Mouse (Mus musculus): ENCODE data around the gene Pcx. TPM values are rescaled to one million over a fixed set of nuclear protein-coding genes. Genes with fewer than 3 reads are reported as not detected.
A peak's percentile ranks its signal among the peaks of the same experiment; 100 is the strongest.

Pcx gene
- polyA plus RNA-seq, 1 experiment = 41.9 TPM

- 57% methylated on average over 11 of the region's 11 CpGs for WGBS
- DNase-seq = peak; percentile 44
- Histone ChIP-seq H3K36me3 (ENCODE audit: control insufficient read depth, insufficient read depth, low read length) (no peaks in the 10 kb centered on the region), H3K27me3 (ENCODE audit: control insufficient read depth, insufficient read depth, low read length) (peaks cover 9% of the 10 kb centered on the region; the same call in 1 of the 2 replicates), H3K27ac (ENCODE audit: control insufficient read depth, insufficient read depth, low read length) (no peak overlapping the region), H3K4me3 (ENCODE audit: control insufficient read depth, insufficient read depth, low read length) (no peak overlapping the region), H3K4me1 (replicated peaks; ENCODE audit: control insufficient read depth, insufficient read depth, low read length) (peaks cover 25% of the 10 kb centered on the region)
- no peak for TF ChIP-seq CTCF (IDR thresholded peaks at IDR 0.05; ENCODE audit: borderline replicate concordance, control insufficient read depth, extremely low read depth, insufficient read depth, low read length, poor library complexity)
- TF ChIP-seq POLR2A (IDR thresholded peaks at IDR 0.05; ENCODE audit: control insufficient read depth, extremely low read depth, insufficient read depth, low read length, poor library complexity) = no peak
Observed at GRCm38 (mm10) chr19:4475224-4475925, 34.9 kb upstream of the Pcx start.

- Histone ChIP-seq H3K4me1 (replicated peaks; ENCODE audit: control insufficient read depth, insufficient read depth, low read length) (peaks cover 25% of the 10 kb centered on the region), H3K4me3 (ENCODE audit: control insufficient read depth, insufficient read depth, low read length) (peak overlapping the region; percentile 1; the same call in 1 of the 2 replicates), H3K36me3 (ENCODE audit: control insufficient read depth, insufficient read depth, low read length) (no peaks in the 10 kb centered on the region), H3K27me3 (ENCODE audit: control insufficient read depth, insufficient read depth, low read length) (peaks cover 9% of the 10 kb centered on the region; the same call in 1 of the 2 replicates), H3K27ac (ENCODE audit: control insufficient read depth, insufficient read depth, low read length) (no peak overlapping the region)
- DNase-seq = no peak
- WGBS = under 1% methylated on average over 70 of the region's 70 CpGs
- no peak for TF ChIP-seq POLR2A (IDR thresholded peaks at IDR 0.05; ENCODE audit: control insufficient read depth, extremely low read depth, insufficient read depth, low read length, poor library complexity)
Observed at GRCm38 (mm10) chr19:4476601-4477257, 33.5 kb upstream of the Pcx start.

DNA sequence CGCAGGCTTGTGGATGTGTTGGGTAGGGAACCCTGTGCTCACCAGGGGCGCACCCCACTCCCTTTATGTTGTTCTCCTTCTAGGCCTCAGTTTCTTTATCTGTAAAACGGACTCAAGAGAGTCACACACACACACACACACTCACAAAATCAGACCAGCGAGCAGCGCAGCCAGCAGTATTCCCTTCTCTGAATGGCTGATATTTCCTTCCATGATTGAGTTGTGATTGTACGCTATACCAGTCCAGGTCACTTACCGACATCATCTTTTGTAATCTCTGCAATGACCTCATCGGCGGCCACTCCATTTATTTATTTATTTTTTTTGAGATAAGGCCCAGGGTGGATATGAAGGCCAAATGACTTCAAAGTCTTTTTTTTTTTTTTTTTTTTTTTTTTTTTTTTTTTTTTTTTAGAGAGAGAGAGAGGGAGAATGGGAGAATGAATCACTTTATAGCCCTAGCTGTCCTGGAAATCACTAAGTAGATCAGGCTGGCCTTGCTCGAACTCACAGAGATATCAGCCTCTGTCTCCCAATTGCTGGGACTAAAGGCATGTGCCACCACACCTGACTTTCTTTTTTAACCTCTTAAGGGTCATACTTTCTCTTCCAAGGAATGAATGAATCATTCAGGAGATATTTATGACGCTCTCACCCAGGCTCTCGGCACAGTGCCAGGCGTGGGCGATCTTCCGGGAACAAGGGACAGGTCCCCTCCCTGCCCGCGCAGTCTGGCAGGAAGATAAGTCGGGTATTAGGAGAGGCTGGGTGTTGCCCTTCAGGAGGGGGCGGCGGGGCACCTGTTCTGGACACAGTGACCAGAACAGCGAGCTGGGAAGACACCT lies 32.7 kb upstream of the Pcx start, which contains the start of gene Syt12:
Gene Syt12, minus strand, starts transcription at position 103 of the 845 bp plus-strand sequence.
- DNase-seq = no peak
- Histone ChIP-seq H3K4me3 (ENCODE audit: control insufficient read depth, insufficient read depth, low read length) (peak within 1 kb of the TSS; percentile 1; the same call in 1 of the 2 replicates), H3K27ac (ENCODE audit: control insufficient read depth, insufficient read depth, low read length) (no peak within 1 kb of the TSS), H3K4me1 (replicated peaks; ENCODE audit: control insufficient read depth, insufficient read depth, low read length) (peaks cover 25% of the 10 kb centered on the region), H3K36me3 (ENCODE audit: control insufficient read depth, insufficient read depth, low read length) (no peaks in the 10 kb centered on the region), H3K27me3 (ENCODE audit: control insufficient read depth, insufficient read depth, low read length) (peaks cover 9% of the 10 kb centered on the region; the same call in 1 of the 2 replicates)
- WGBS = 24% methylated on average over 21 of the region's 21 CpGs
- TF ChIP-seq POLR2A (IDR thresholded peaks at IDR 0.05; ENCODE audit: control insufficient read depth, extremely low read depth, insufficient read depth, low read length, poor library complexity) = no peak
- no peak for TF ChIP-seq CTCF (IDR thresholded peaks at IDR 0.05; ENCODE audit: borderline replicate concordance, control insufficient read depth, extremely low read depth, insufficient read depth, low read length, poor library complexity)

- no peak for DNase-seq
- no peak for TF ChIP-seq POLR2A (IDR thresholded peaks at IDR 0.05; ENCODE audit: control insufficient read depth, extremely low read depth, insufficient read depth, low read length, poor library complexity)
- Histone ChIP-seq H3K27ac (ENCODE audit: control insufficient read depth, insufficient read depth, low read length) (no peak overlapping the region), H3K4me3 (ENCODE audit: control insufficient read depth, insufficient read depth, low read length) (no peak overlapping the region), H3K27me3 (ENCODE audit: control insufficient read depth, insufficient read depth, low read length) (peaks cover 9% of the 10 kb centered on the region; the same call in 1 of the 2 replicates), H3K4me1 (replicated peaks; ENCODE audit: control insufficient read depth, insufficient read depth, low read length) (peaks cover 25% of the 10 kb centered on the region), H3K36me3 (ENCODE audit: control insufficient read depth, insufficient read depth, low read length) (no peaks in the 10 kb centered on the region)
- WGBS = 15% methylated on average over 1 of the region's 1 CpGs
Observed at GRCm38 (mm10) chr19:4478190-4478516, 32.1 kb upstream of the Pcx start.

DNA sequence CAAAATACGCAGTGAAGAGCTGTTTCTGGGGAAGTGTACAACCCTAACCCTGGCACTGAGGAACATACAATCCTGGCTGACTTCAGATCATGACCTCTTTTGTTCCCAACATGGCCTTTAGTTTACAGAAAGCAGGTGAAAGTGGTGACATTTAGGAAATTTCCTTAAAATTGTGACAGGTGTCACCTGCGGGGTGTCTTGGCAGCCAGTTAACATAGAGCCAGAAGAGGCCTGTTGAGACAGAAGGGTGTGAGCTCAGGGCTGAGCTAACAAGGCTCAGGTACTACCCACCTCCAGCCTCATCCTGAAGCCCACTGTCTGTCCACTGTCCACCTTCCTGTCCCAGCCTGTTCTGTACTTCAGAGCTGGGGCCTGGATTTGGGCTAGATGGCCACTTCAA lies 30.2 kb upstream of the Pcx start:
- TF ChIP-seq CTCF (IDR thresholded peaks at IDR 0.05; ENCODE audit: borderline replicate concordance, control insufficient read depth, extremely low read depth, insufficient read depth, low read length, poor library complexity) = no peak
- no peak for TF ChIP-seq POLR2A (IDR thresholded peaks at IDR 0.05; ENCODE audit: control insufficient read depth, extremely low read depth, insufficient read depth, low read length, poor library complexity)
- Histone ChIP-seq H3K27me3 (ENCODE audit: control insufficient read depth, insufficient read depth, low read length) (peaks cover 9% of the 10 kb centered on the region; the same call in 1 of the 2 replicates), H3K4me1 (replicated peaks; ENCODE audit: control insufficient read depth, insufficient read depth, low read length) (peaks cover 20% of the 10 kb centered on the region), H3K4me3 (ENCODE audit: control insufficient read depth, insufficient read depth, low read length) (no peak overlapping the region), H3K36me3 (ENCODE audit: control insufficient read depth, insufficient read depth, low read length) (no peaks in the 10 kb centered on the region), H3K27ac (ENCODE audit: control insufficient read depth, insufficient read depth, low read length) (no peak overlapping the region)
- WGBS = 94% methylated on average over 2 of the region's 2 CpGs
- DNase-seq = no peak

GRCm38 (mm10) chr19:4481326-4481725 lies 28.9 kb upstream of the Pcx start:
- no peak overlapping the region for H3K4me3 ChIP-seq (ENCODE audit: control insufficient read depth, insufficient read depth, low read length)
- peaks cover 9% of the 10 kb centered on the region; the same call in 1 of the 2 replicates for H3K27me3 ChIP-seq (ENCODE audit: control insufficient read depth, insufficient read depth, low read length)
- H3K36me3 ChIP-seq (ENCODE audit: control insufficient read depth, insufficient read depth, low read length) = no peaks in the 10 kb centered on the region
- TF ChIP-seq POLR2A (IDR thresholded peaks at IDR 0.05; ENCODE audit: control insufficient read depth, extremely low read depth, insufficient read depth, low read length, poor library complexity) (no peak), CTCF (IDR thresholded peaks at IDR 0.05; ENCODE audit: borderline replicate concordance, control insufficient read depth, extremely low read depth, insufficient read depth, low read length, poor library complexity) (no peak)
- DNase-seq = no peak
- WGBS = 19% methylated on average over 4 of the region's 4 CpGs
- H3K4me1 ChIP-seq (replicated peaks; ENCODE audit: control insufficient read depth, insufficient read depth, low read length) = peaks cover 10% of the 10 kb centered on the region; the same call in 1 of the 2 replicates
- no peak overlapping the region for H3K27ac ChIP-seq (ENCODE audit: control insufficient read depth, insufficient read depth, low read length)

All from thymus, adult 2 months (tissue).